Mouse (Mus musculus) E14TG2a.4 (cell line): ENCODE measurements around the gene Nit2.

Experiments used
- H3K27me3 ChIP-seq: 2 replicates; pipeline ENCODE4 v1.6.1; 2014; ENCODE audit warnings: low read length, control low read depth; ENCODE audit not compliant: insufficient read depth
- H3K36me3 ChIP-seq: 2 replicates; pipeline ENCODE4 v1.6.1; 2014; ENCODE audit warnings: low read length, control low read depth; ENCODE audit not compliant: insufficient read depth
- H3K4me1 ChIP-seq: replicated peaks from 2 replicates; pipeline ENCODE4 v1.6.1; 2014; ENCODE audit warnings: low read depth, low read length, control low read depth
- H3K4me3 ChIP-seq: replicated peaks from 2 replicates; pipeline ENCODE4 v1.5.1; 2014; ENCODE audit warnings: mild to moderate bottlenecking, low read length
- H3K9me3 ChIP-seq: 2 replicates; pipeline ENCODE4 v1.6.1; 2014; ENCODE audit warnings: low read length, control low read depth
- CTCF ChIP-seq: conservative IDR thresholded peaks from 2 replicates; pipeline ENCODE4 v1.5.1; 2014; ENCODE audit warnings: low read length
- NANOG ChIP-seq: IDR thresholded peaks from 2 replicates; pipeline ENCODE4 v1.6.1; 2014; ENCODE audit warnings: borderline replicate concordance, low read length, mixed read lengths
- POU5F1 ChIP-seq: IDR thresholded peaks from 2 replicates; pipeline ENCODE4 v1.6.1; 2014; ENCODE audit warnings: low read length, borderline replicate concordance

Nit2 gene

GRCm38 (mm10) chr16:57168236-57168635 lies 1.1 kb upstream of the Nit2 start:
- H3K4me1 ChIP-seq: peaks cover 65% of the 10 kb centered on the region

GRCm38 (mm10) chr16:57167514-57167912 lies 372 bp upstream of the Nit2 start:
- Histone ChIP-seq H3K9me3 (no peaks in the 10 kb centered on the region), H3K27me3 (no peaks in the 10 kb centered on the region), H3K4me1 (peaks cover 59% of the 10 kb centered on the region), H3K4me3 (peak overlapping the region; percentile 99), H3K36me3 (peaks cover 63% of the 10 kb centered on the region)
- TF ChIP-seq CTCF: no peak
- no peak for TF ChIP-seq POU5F1

More at GRCm38 (mm10) chr16:57168236-57168635, 1.1 kb upstream of the Nit2 start:
- Histone ChIP-seq H3K27me3 (no peaks in the 10 kb centered on the region), H3K9me3 (no peaks in the 10 kb centered on the region), H3K36me3 (peaks cover 62% of the 10 kb centered on the region), H3K4me3 (no peak overlapping the region)
- TF ChIP-seq POU5F1 (no peak), NANOG (no peak), CTCF (no peak)

- peaks cover 65% of the 10 kb centered on the region for H3K36me3 ChIP-seq
Observed at GRCm38 (mm10) chr16:57166086-57166485, 1.1 kb downstream of the Nit2 start.

GRCm38 (mm10) chr16:57165157-57165556 lies 2.0 kb downstream of the Nit2 start:
- Histone ChIP-seq H3K4me1 (peaks cover 40% of the 10 kb centered on the region), H3K27me3 (no peaks in the 10 kb centered on the region), H3K9me3 (no peaks in the 10 kb centered on the region), H3K36me3 (peaks cover 68% of the 10 kb centered on the region), H3K4me3 (no peak overlapping the region)
- TF ChIP-seq NANOG (no peak), CTCF (no peak), POU5F1 (no peak)

More at GRCm38 (mm10) chr16:57166086-57166485, 1.1 kb downstream of the Nit2 start:
- TF ChIP-seq NANOG (no peak), CTCF (no peak), POU5F1 (no peak)
- peak overlapping the region; percentile 99 for H3K4me3 ChIP-seq
- no peaks in the 10 kb centered on the region for H3K9me3 ChIP-seq
- H3K4me1 ChIP-seq: peaks cover 49% of the 10 kb centered on the region
- H3K27me3 ChIP-seq: no peaks in the 10 kb centered on the region

GRCm38 (mm10) chr16:57163694-57164093 lies 3.4 kb downstream of the Nit2 start:
- no peaks in the 10 kb centered on the region for H3K9me3 ChIP-seq
- H3K36me3 ChIP-seq: peaks cover 72% of the 10 kb centered on the region
- TF ChIP-seq POU5F1: no peak
- no peaks in the 10 kb centered on the region for H3K27me3 ChIP-seq
- peaks cover 30% of the 10 kb centered on the region for H3K4me1 ChIP-seq
- no peak overlapping the region for H3K4me3 ChIP-seq

- no peak for TF ChIP-seq POU5F1
- TF ChIP-seq CTCF: no peak
- TF ChIP-seq NANOG: no peak
- peaks cover 80% of the 10 kb centered on the region for H3K36me3 ChIP-seq
- peaks cover 21% of the 10 kb centered on the region for H3K4me1 ChIP-seq
- H3K4me3 ChIP-seq: no peak overlapping the region
- no peaks in the 10 kb centered on the region for H3K9me3 ChIP-seq
- no peaks in the 10 kb centered on the region for H3K27me3 ChIP-seq
Observed at GRCm38 (mm10) chr16:57162841-57163240, 4.3 kb downstream of the Nit2 start.

GRCm38 (mm10) chr16:57159835-57160234 lies 7.3 kb downstream of the Nit2 start:
- Histone ChIP-seq H3K36me3 (peaks cover 99% of the 10 kb centered on the region), H3K27me3 (no peaks in the 10 kb centered on the region), H3K9me3 (no peaks in the 10 kb centered on the region), H3K4me3 (no peak overlapping the region), H3K4me1 (no peaks in the 10 kb centered on the region; the same call in 1 of the 2 replicates)
- TF ChIP-seq POU5F1 (no peak), NANOG (no peak), CTCF (no peak)

- TF ChIP-seq POU5F1: no peak
- TF ChIP-seq CTCF: no peak
- no peak for TF ChIP-seq NANOG
- Histone ChIP-seq H3K9me3 (no peaks in the 10 kb centered on the region), H3K36me3 (peaks cover 99% of the 10 kb centered on the region), H3K27me3 (no peaks in the 10 kb centered on the region), H3K4me3 (no peak overlapping the region), H3K4me1 (no peaks in the 10 kb centered on the region; the same call in 1 of the 2 replicates)
Observed at GRCm38 (mm10) chr16:57157728-57158127, 9.4 kb downstream of the Nit2 start.

GRCm38 (mm10) chr16:57157076-57157475 lies 10.1 kb downstream of the Nit2 start:
- H3K27me3 ChIP-seq: no peaks in the 10 kb centered on the region
- H3K4me3 ChIP-seq: no peak overlapping the region
- TF ChIP-seq NANOG: no peak
- no peak for TF ChIP-seq CTCF
- TF ChIP-seq POU5F1: no peak
- H3K9me3 ChIP-seq: no peaks in the 10 kb centered on the region
- peaks cover 100% of the 10 kb centered on the region for H3K36me3 ChIP-seq
- no peaks in the 10 kb centered on the region; the same call in 1 of the 2 replicates for H3K4me1 ChIP-seq
